Mouse (Mus musculus): ENCODE measurements at regions not wholly inside any gene's neighbourhood (a gene's known extent, or its start where the extent isn't known, plus 50 kb on each side); places are given as distances from the start of the nearest gene placed in this dataset.

- no peak for TF ChIP-seq CTCF (IDR thresholded peaks at IDR 0.05; ENCODE audit: borderline replicate concordance, insufficient read depth, low read length)
- TF ChIP-seq POLR2A (IDR thresholded peaks at IDR 0.05; ENCODE audit: low read depth, low read length) = no peak
- no peaks in the 10 kb centered on the region for H3K4me1 ChIP-seq (ENCODE audit: control insufficient read depth, insufficient read depth, low read length)
- no peak overlapping the region for H3K4me3 ChIP-seq (ENCODE audit: insufficient read depth, low read length)
Observed at GRCm38 (mm10) chr3:78795951-78796455, 490.3 kb downstream of the Rapgef2 start.

GRCm38 (mm10) chr3:78792440-78793057 is 493.8 kb downstream of the Rapgef2 start:
- TF ChIP-seq POLR2A (IDR thresholded peaks at IDR 0.05; ENCODE audit: low read depth, low read length) = no peak
- no peak for TF ChIP-seq CTCF (IDR thresholded peaks at IDR 0.05; ENCODE audit: borderline replicate concordance, insufficient read depth, low read length)
- H3K4me3 ChIP-seq (ENCODE audit: insufficient read depth, low read length) = no peak overlapping the region
- no peaks in the 10 kb centered on the region for H3K4me1 ChIP-seq (ENCODE audit: control insufficient read depth, insufficient read depth, low read length)
- H3K27ac ChIP-seq (ENCODE audit: insufficient read depth, low read length) = no peak overlapping the region

More at GRCm38 (mm10) chr3:78795951-78796455, 490.3 kb downstream of the Rapgef2 start:
- no peak overlapping the region for H3K27ac ChIP-seq (ENCODE audit: insufficient read depth, low read length)

GRCm38 (mm10) chr3:78782766-78783165 is 503.6 kb downstream of the Rapgef2 start:
- TF ChIP-seq CTCF (IDR thresholded peaks at IDR 0.05; ENCODE audit: borderline replicate concordance, insufficient read depth, low read length) (no peak), POLR2A (IDR thresholded peaks at IDR 0.05; ENCODE audit: low read depth, low read length) (no peak)
- no peaks in the 10 kb centered on the region for H3K4me1 ChIP-seq (ENCODE audit: control insufficient read depth, insufficient read depth, low read length)
- no peak overlapping the region for H3K27ac ChIP-seq (ENCODE audit: insufficient read depth, low read length)
- no peak overlapping the region for H3K4me3 ChIP-seq (ENCODE audit: insufficient read depth, low read length)

- Histone ChIP-seq H3K4me3 (ENCODE audit: insufficient read depth, low read length) (no peak overlapping the region), H3K27ac (ENCODE audit: insufficient read depth, low read length) (no peak overlapping the region), H3K4me1 (ENCODE audit: control insufficient read depth, insufficient read depth, low read length) (no peaks in the 10 kb centered on the region)
- TF ChIP-seq CTCF (IDR thresholded peaks at IDR 0.05; ENCODE audit: borderline replicate concordance, insufficient read depth, low read length) (no peak), POLR2A (IDR thresholded peaks at IDR 0.05; ENCODE audit: low read depth, low read length) (no peak)
Observed at GRCm38 (mm10) chr3:78755686-78756476, 530.4 kb downstream of the Rapgef2 start.

- H3K4me3 ChIP-seq (ENCODE audit: insufficient read depth, low read length) = no peak overlapping the region
- TF ChIP-seq POLR2A (IDR thresholded peaks at IDR 0.05; ENCODE audit: low read depth, low read length) = no peak
- no peak for TF ChIP-seq CTCF (IDR thresholded peaks at IDR 0.05; ENCODE audit: borderline replicate concordance, insufficient read depth, low read length)
- no peaks in the 10 kb centered on the region for H3K4me1 ChIP-seq (ENCODE audit: control insufficient read depth, insufficient read depth, low read length)
- no peak overlapping the region for H3K27ac ChIP-seq (ENCODE audit: insufficient read depth, low read length)
Observed at GRCm38 (mm10) chr3:78736111-78736510, 550.2 kb downstream of the Rapgef2 start.

- TF ChIP-seq CTCF (IDR thresholded peaks at IDR 0.05; ENCODE audit: borderline replicate concordance, insufficient read depth, low read length) (no peak), POLR2A (IDR thresholded peaks at IDR 0.05; ENCODE audit: low read depth, low read length) (no peak)
Observed at GRCm38 (mm10) chr3:78716691-78717090, 569.6 kb downstream of the Rapgef2 start.

GRCm38 (mm10) chr3:78707687-78708086 is 578.6 kb downstream of the Rapgef2 start:
- Histone ChIP-seq H3K27ac (ENCODE audit: insufficient read depth, low read length) (no peak overlapping the region), H3K4me1 (ENCODE audit: control insufficient read depth, insufficient read depth, low read length) (no peaks in the 10 kb centered on the region), H3K4me3 (ENCODE audit: insufficient read depth, low read length) (no peak overlapping the region)
- no peak for TF ChIP-seq CTCF (IDR thresholded peaks at IDR 0.05; ENCODE audit: borderline replicate concordance, insufficient read depth, low read length)
- TF ChIP-seq POLR2A (IDR thresholded peaks at IDR 0.05; ENCODE audit: low read depth, low read length) = no peak

More at GRCm38 (mm10) chr3:78716691-78717090, 569.6 kb downstream of the Rapgef2 start:
- Histone ChIP-seq H3K27ac (ENCODE audit: insufficient read depth, low read length) (no peak overlapping the region), H3K4me1 (ENCODE audit: control insufficient read depth, insufficient read depth, low read length) (no peaks in the 10 kb centered on the region), H3K4me3 (ENCODE audit: insufficient read depth, low read length) (no peak overlapping the region)

- H3K4me3 ChIP-seq (ENCODE audit: insufficient read depth, low read length) = no peak overlapping the region
- no peak overlapping the region for H3K27ac ChIP-seq (ENCODE audit: insufficient read depth, low read length)
- no peak for TF ChIP-seq POLR2A (IDR thresholded peaks at IDR 0.05; ENCODE audit: low read depth, low read length)
- no peak for TF ChIP-seq CTCF (IDR thresholded peaks at IDR 0.05; ENCODE audit: borderline replicate concordance, insufficient read depth, low read length)
- H3K4me1 ChIP-seq (ENCODE audit: control insufficient read depth, insufficient read depth, low read length) = no peaks in the 10 kb centered on the region
Observed at GRCm38 (mm10) chr3:78698936-78699335, 587.4 kb downstream of the Rapgef2 start.

GRCm38 (mm10) chr3:78691499-78691898 is 594.8 kb downstream of the Rapgef2 start:
- Histone ChIP-seq H3K4me1 (ENCODE audit: control insufficient read depth, insufficient read depth, low read length) (no peaks in the 10 kb centered on the region), H3K27ac (ENCODE audit: insufficient read depth, low read length) (no peak overlapping the region), H3K4me3 (ENCODE audit: insufficient read depth, low read length) (no peak overlapping the region)
- TF ChIP-seq POLR2A (IDR thresholded peaks at IDR 0.05; ENCODE audit: low read depth, low read length) = no peak
- TF ChIP-seq CTCF (IDR thresholded peaks at IDR 0.05; ENCODE audit: borderline replicate concordance, insufficient read depth, low read length) = no peak

- H3K4me3 ChIP-seq (ENCODE audit: insufficient read depth, low read length) = no peak overlapping the region
- no peaks in the 10 kb centered on the region for H3K4me1 ChIP-seq (ENCODE audit: control insufficient read depth, insufficient read depth, low read length)
- TF ChIP-seq CTCF (IDR thresholded peaks at IDR 0.05; ENCODE audit: borderline replicate concordance, insufficient read depth, low read length) (no peak), POLR2A (IDR thresholded peaks at IDR 0.05; ENCODE audit: low read depth, low read length) (no peak)
- no peak overlapping the region for H3K27ac ChIP-seq (ENCODE audit: insufficient read depth, low read length)
Observed at GRCm38 (mm10) chr3:78677656-78678055, 608.7 kb downstream of the Rapgef2 start.

Data from embryonic fibroblast, embryonic 13.5 days (primary cell).